Mouse (Mus musculus): ENCODE measurements at regions not wholly inside any gene's neighbourhood (a gene's known extent, or its start where the extent isn't known, plus 50 kb on each side); places are given as distances from the start of the nearest gene placed in this dataset.

- DNase-seq (ENCODE audit: low read depth, low spot score), result no peak
- no peak overlapping the region for H3K4me3 ChIP-seq (ENCODE audit: control insufficient read depth in 1 of 2, insufficient read depth in 1 of 2, low read depth in 2 of 2, low read length in 2 of 2)
- no peaks in the 10 kb centered on the region for H3K79me2 ChIP-seq (ENCODE audit: control insufficient read depth, insufficient read depth, low read length, poor library complexity)
- H3K36me3 ChIP-seq (ENCODE audit: control insufficient read depth in 1 of 2, insufficient read depth in 2 of 2, low read length in 2 of 2), result no peaks in the 10 kb centered on the region
- no peak for TF ChIP-seq JUND (IDR thresholded peaks at IDR 0.05; ENCODE audit: low read depth, low read length)
- no peak for TF ChIP-seq GATA1 (IDR thresholded peaks at IDR 0.05; ENCODE audit: low read depth, low read length)
- no peak for TF ChIP-seq NRF1 (IDR thresholded peaks at IDR 0.05; ENCODE audit: insufficient read depth, low read depth, low read length, poor library complexity, severe bottlenecking)
- no peak for TF ChIP-seq TBP (IDR thresholded peaks at IDR 0.05; ENCODE audit: low read depth, low read length)
- no peak for TF ChIP-seq MAX (IDR thresholded peaks at IDR 0.05; ENCODE audit: low read length)
- no peak for TF ChIP-seq RAD21 (IDR thresholded peaks at IDR 0.05; ENCODE audit: low read depth, low read length)
- no peak for TF ChIP-seq MEF2A (IDR thresholded peaks at IDR 0.05; ENCODE audit: extremely low read depth, insufficient replicate concordance, low read depth, low read length, poor library complexity, severe bottlenecking)
- TF ChIP-seq MYB (IDR thresholded peaks at IDR 0.05; ENCODE audit: low read depth, low read length), result no peak
- TF ChIP-seq SIN3A (IDR thresholded peaks at IDR 0.05; ENCODE audit: low read length), result no peak
- TF ChIP-seq ELF1 (IDR thresholded peaks at IDR 0.05; ENCODE audit: low read depth, low read length), result no peak
- TF ChIP-seq MYC (IDR thresholded peaks at IDR 0.05; ENCODE audit: low read depth, low read length), result no peak
- no peak for TF ChIP-seq CHD2 (IDR thresholded peaks at IDR 0.05; ENCODE audit: low read length)
- no peak for TF ChIP-seq ZNF384 (IDR thresholded peaks at IDR 0.05; ENCODE audit: low read depth, low read length)
- no peak for TF ChIP-seq USF1 (IDR thresholded peaks at IDR 0.05; ENCODE audit: low read depth, low read length)
- TF ChIP-seq UBTF (IDR thresholded peaks at IDR 0.05; ENCODE audit: borderline replicate concordance, insufficient read depth, low read depth, low read length), result no peak
- no peak overlapping the region for H3K9ac ChIP-seq (ENCODE audit: control insufficient read depth, low read depth, low read length, poor library complexity, severe bottlenecking)
- H3K27ac ChIP-seq (ENCODE audit: control insufficient read depth, low read depth, low read length), result no peak overlapping the region
- H3K9me3 ChIP-seq (replicated peaks; ENCODE audit: insufficient read depth, low read length), result no peaks in the 10 kb centered on the region
- H3K27me3 ChIP-seq (ENCODE audit: control insufficient read depth in 1 of 2, insufficient read depth in 2 of 2, low read length in 2 of 2), result no peaks in the 10 kb centered on the region
- H3K4me1 ChIP-seq (ENCODE audit: control insufficient read depth in 1 of 2, insufficient read depth in 2 of 2, low read length in 2 of 2), result no peaks in the 10 kb centered on the region
Measured at GRCm38 (mm10) chr8:34533421-34533820, 421.9 kb upstream of the Gm10131 start.

- Histone ChIP-seq H3K27me3 (ENCODE audit: control insufficient read depth in 1 of 2, insufficient read depth in 2 of 2, low read length in 2 of 2) (no peaks in the 10 kb centered on the region), H3K9me3 (replicated peaks; ENCODE audit: insufficient read depth, low read length) (no peaks in the 10 kb centered on the region), H3K79me2 (ENCODE audit: control insufficient read depth, insufficient read depth, low read length, poor library complexity) (no peaks in the 10 kb centered on the region), H3K36me3 (ENCODE audit: control insufficient read depth in 1 of 2, insufficient read depth in 2 of 2, low read length in 2 of 2) (no peaks in the 10 kb centered on the region), H3K4me1 (ENCODE audit: control insufficient read depth in 1 of 2, insufficient read depth in 2 of 2, low read length in 2 of 2) (no peaks in the 10 kb centered on the region), H3K4me3 (ENCODE audit: control insufficient read depth in 1 of 2, insufficient read depth in 1 of 2, low read depth in 2 of 2, low read length in 2 of 2) (no peak overlapping the region), H3K27ac (ENCODE audit: control insufficient read depth, low read depth, low read length) (no peak overlapping the region), H3K9ac (ENCODE audit: control insufficient read depth, low read depth, low read length, poor library complexity, severe bottlenecking) (no peak overlapping the region)
- DNase-seq (ENCODE audit: low read depth, low spot score), result no peak
- TF ChIP-seq UBTF (IDR thresholded peaks at IDR 0.05; ENCODE audit: borderline replicate concordance, insufficient read depth, low read depth, low read length) (no peak), MYB (IDR thresholded peaks at IDR 0.05; ENCODE audit: low read depth, low read length) (no peak), USF1 (IDR thresholded peaks at IDR 0.05; ENCODE audit: low read depth, low read length) (no peak), SIN3A (IDR thresholded peaks at IDR 0.05; ENCODE audit: low read length) (no peak), POLR2AphosphoS5 (IDR thresholded peaks at IDR 0.05; ENCODE audit: borderline replicate concordance, low read depth, low read length) (no peak), NRF1 (IDR thresholded peaks at IDR 0.05; ENCODE audit: insufficient read depth, low read depth, low read length, poor library complexity, severe bottlenecking) (no peak), ZC3H11A (IDR thresholded peaks at IDR 0.05; ENCODE audit: low read depth, low read length) (no peak), CHD2 (IDR thresholded peaks at IDR 0.05; ENCODE audit: low read length) (no peak)
Measured at GRCm38 (mm10) chr8:34530896-34531679, 419.6 kb upstream of the Gm10131 start.

All from MEL (cell line).